Mouse (Mus musculus): ENCODE results near the gene Fgd5.

- TF ChIP-seq POLR2A (IDR thresholded peaks at IDR 0.05; ENCODE audit: insufficient read depth, low read depth, low read length) (no peak), CTCF (IDR thresholded peaks at IDR 0.05; ENCODE audit: insufficient read depth, low read depth, low read length) (no peak)
Measured at GRCm38 (mm10) chr6:91966006-91966405, 12.7 kb upstream of the Fgd5 start.
